Mouse (Mus musculus): Measurements from ENCODE around the gene Ttyh1. TPM values are rescaled to one million over a fixed set of nuclear protein-coding genes. Genes with fewer than 3 reads are reported as not detected.
"Not testable (repeated sequence)": the region's sequence is repeated elsewhere in the genome, so short reads cannot be mapped to it uniquely, and the experiment has no call there.

Gene Ttyh1
- polyA plus RNA-seq, 1 experiment from 2014 or later = 87.3 TPM

DNA sequence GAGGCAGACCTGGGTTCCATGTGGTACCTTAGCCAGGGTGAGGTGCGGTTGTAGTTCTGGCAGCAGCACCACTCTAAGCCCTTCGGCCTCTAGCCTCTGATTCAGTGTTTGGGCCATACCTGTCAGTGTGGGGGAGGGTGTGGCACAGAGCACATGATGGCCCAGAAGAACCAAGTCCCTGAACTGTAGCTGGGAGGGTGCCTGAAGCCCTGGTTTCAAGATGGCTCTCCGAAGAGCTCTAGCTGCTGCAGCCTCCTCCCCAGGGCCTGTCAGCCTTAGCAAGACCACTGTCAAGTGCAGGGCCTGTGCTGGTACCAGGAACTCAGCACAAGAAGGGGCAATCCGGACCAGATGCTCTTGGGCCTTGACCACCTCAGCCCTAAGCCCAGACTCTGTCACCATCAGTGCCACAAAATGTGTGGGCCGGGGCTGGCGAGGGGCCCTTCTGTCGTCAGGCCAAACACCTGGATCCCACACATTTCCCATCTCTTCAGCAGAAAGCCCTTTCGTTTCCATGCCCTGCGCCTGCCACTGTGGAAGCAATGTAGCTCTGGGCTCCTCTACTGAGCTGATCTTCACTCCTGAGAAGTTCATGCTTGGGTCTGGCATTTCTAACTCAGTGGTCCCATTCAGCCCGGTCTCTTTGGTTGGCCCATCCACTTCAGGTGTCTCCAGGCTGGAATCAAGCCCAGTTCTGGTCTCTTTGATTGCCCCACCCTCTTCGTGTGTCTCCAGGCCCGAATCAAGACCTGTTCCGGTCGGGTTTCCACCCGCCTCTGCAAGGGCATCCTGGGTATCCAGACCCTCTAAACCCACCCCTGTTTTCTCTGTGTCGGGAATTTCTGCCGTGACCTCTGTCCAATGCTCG, 29.4 kb downstream of the Ttyh1 start:
- WGBS = 27% methylated on average over 18 of the region's 18 CpGs
- peaks cover 31% of the 10 kb centered on the region for H3K36me3 ChIP-seq (ENCODE audit: control insufficient read depth, insufficient read depth, low read length)
- ATAC-seq (replicated peaks; ENCODE audit: low FRiP score) (0 out of 2 replicates have a peak, but pooled peaks have one; percentile 3), DNase-seq (ENCODE audit: low spot score) (peak; percentile 50)
- H3K4me2 ChIP-seq (ENCODE audit: low read depth, low read length, severe bottlenecking) = peak overlapping the region; percentile 96
- H3K9ac ChIP-seq (ENCODE audit: low read length) = peak overlapping the region; percentile 65
- H3K27ac ChIP-seq (ENCODE audit: low read depth, low read length) = peak overlapping the region; percentile 53; the same call in 1 of the 2 replicates
- peaks cover 7% of the 10 kb centered on the region; the same call in 1 of the 2 replicates for H3K4me1 ChIP-seq (replicated peaks; ENCODE audit: control insufficient read depth, insufficient read depth, low read length)
- H3K27me3 ChIP-seq (ENCODE audit: control insufficient read depth, insufficient read depth, low read length) = peaks cover 17% of the 10 kb centered on the region
- no peaks in the 10 kb centered on the region for H3K9me3 ChIP-seq (ENCODE audit: control insufficient read depth, low read length)
- H3K4me3 ChIP-seq (ENCODE audit: low read depth, low read length) = peak overlapping the region; percentile 69

DNA sequence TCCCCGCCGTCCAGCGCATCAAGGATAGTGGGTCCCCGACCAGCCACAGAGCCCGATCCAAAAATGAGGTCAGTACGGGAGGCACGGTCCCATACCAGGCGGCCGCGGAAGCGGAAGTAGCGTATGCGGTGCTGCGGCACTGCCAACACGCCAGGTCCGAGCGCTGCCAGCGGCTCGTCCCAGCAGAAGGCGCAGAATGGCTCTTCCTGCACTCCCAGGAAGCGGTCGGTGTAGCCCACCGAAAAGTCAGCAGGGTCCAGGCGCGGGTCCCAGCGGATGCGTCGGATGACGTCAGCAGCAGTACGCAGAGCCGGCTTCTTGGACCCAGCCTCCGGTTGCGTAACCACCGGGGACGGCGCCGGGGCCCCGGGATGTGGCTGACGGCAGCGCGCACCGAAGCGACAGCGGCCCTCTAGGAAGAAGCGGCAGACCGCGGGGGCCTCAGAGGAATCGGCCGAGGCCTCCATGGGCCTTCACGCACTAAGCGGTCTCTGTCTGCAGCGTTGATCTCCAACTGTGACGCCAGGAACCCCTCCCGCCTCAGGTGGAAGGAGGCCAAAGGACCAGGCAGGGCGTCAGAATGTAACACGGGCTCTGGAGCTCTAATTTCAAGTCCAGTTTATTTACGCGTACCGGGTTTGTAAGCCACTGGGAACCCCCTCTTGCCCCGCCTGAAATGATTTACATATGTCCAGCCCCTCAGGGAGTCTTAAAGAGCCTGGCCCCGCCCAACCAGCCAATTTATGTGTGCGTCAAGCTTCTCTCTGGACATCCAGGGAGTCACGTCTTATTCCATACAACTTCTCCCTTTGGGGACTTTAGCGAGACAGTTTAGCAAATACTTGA, 30.2 kb downstream of the Ttyh1 start:
- DNase-seq (ENCODE audit: low spot score) = peak; percentile 81
- H3K9ac ChIP-seq (ENCODE audit: low read length) = peak overlapping the region; percentile 65
- H3K4me2 ChIP-seq (ENCODE audit: low read depth, low read length, severe bottlenecking) = peak overlapping the region; percentile 96
- peaks cover 7% of the 10 kb centered on the region; the same call in 1 of the 2 replicates for H3K4me1 ChIP-seq (replicated peaks; ENCODE audit: control insufficient read depth, insufficient read depth, low read length)
- H3K36me3 ChIP-seq (ENCODE audit: control insufficient read depth, insufficient read depth, low read length) = peaks cover 22% of the 10 kb centered on the region; the same call in 1 of the 2 replicates
- peaks cover 17% of the 10 kb centered on the region for H3K27me3 ChIP-seq (ENCODE audit: control insufficient read depth, insufficient read depth, low read length)
- WGBS = under 1% methylated on average over 64 of the region's 64 CpGs
- peak; percentile 73 for ATAC-seq (replicated peaks; ENCODE audit: low FRiP score)
- H3K27ac ChIP-seq (ENCODE audit: low read depth, low read length) = peak overlapping the region; percentile 53
- no peaks in the 10 kb centered on the region for H3K9me3 ChIP-seq (ENCODE audit: control insufficient read depth, low read length)
- H3K4me3 ChIP-seq (ENCODE audit: low read depth, low read length) = peak overlapping the region; percentile 69

DNA sequence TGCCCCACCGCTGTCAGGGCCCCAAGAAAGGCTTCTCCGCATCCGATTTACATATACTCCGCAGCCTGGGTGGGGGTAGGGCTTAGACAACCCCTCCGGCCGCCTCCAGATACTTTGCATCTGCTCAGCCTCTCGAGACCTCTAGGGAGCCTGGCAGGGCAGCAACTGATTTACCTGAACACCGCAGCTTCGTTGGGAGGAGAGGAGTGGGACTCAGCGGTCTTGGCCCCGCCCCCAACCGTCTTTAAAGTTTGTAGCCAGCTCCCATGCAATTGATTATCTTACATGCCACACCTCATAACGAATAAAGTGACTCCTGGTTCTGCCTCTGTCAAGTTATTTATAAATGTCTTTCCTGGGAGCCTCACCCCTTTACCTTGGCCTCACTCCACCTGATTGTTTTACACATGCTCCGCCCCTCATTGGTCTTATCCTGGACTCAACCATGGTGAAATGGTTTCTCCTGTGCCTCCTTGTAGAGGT, 30.9 kb downstream of the Ttyh1 start, which contains the start of gene Leng9:
Gene Leng9 (minus strand): TSS at position 316 of the 483 bp plus-strand sequence.
- Histone ChIP-seq H3K4me1 (replicated peaks; ENCODE audit: control insufficient read depth, insufficient read depth, low read length) (peaks cover 7% of the 10 kb centered on the region; the same call in 1 of the 2 replicates), H3K9me3 (ENCODE audit: control insufficient read depth, low read length) (no peaks in the 10 kb centered on the region), H3K36me3 (ENCODE audit: control insufficient read depth, insufficient read depth, low read length) (peaks cover 16% of the 10 kb centered on the region; the same call in 1 of the 2 replicates), H3K27ac (ENCODE audit: low read depth, low read length) (peak within 1 kb of the TSS; percentile 53), H3K9ac (ENCODE audit: low read length) (peak within 1 kb of the TSS; percentile 65), H3K4me3 (ENCODE audit: low read depth, low read length) (peak within 1 kb of the TSS; percentile 69), H3K27me3 (ENCODE audit: control insufficient read depth, insufficient read depth, low read length) (peaks cover 17% of the 10 kb centered on the region), H3K4me2 (ENCODE audit: low read depth, low read length, severe bottlenecking) (peak within 1 kb of the TSS; percentile 96)
- ATAC-seq (replicated peaks; ENCODE audit: low FRiP score) = no peak; the same call in 1 of the 2 replicates
- WGBS = under 1% methylated on average over 14 of the region's 14 CpGs
- no peak for DNase-seq (ENCODE audit: low spot score)

DNA sequence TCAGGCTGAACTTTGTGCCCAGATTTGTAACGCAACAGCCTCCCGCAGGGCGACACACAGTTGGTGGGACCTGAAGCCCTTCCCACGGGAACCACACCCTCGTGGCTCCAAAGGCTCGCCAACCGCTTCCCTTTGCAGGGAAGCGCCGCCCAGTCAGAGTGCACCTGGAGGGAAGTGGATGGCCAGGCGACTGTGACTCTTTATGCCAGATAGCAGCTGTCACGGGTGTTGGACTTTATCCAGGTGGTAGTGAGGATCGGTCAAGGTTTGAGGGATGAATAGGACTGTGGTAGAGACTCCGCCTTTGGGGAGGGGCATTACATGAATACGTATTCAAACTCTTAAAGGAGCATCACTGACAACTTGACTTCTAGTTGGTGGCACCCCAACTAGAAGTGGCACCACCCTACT, 31.6 kb downstream of the Ttyh1 start:
- Histone ChIP-seq H3K27ac (ENCODE audit: low read depth, low read length) (no peak overlapping the region), H3K9me3 (ENCODE audit: control insufficient read depth, low read length) (no peaks in the 10 kb centered on the region), H3K4me2 (ENCODE audit: low read depth, low read length, severe bottlenecking) (peak overlapping the region; percentile 96), H3K9ac (ENCODE audit: low read length) (no peak overlapping the region), H3K4me3 (ENCODE audit: low read depth, low read length) (peak overlapping the region; percentile 1; the same call in 1 of the 2 replicates), H3K4me1 (replicated peaks; ENCODE audit: control insufficient read depth, insufficient read depth, low read length) (peaks cover 7% of the 10 kb centered on the region; the same call in 1 of the 2 replicates), H3K36me3 (ENCODE audit: control insufficient read depth, insufficient read depth, low read length) (peaks cover 10% of the 10 kb centered on the region; the same call in 1 of the 2 replicates), H3K27me3 (ENCODE audit: control insufficient read depth, insufficient read depth, low read length) (peaks cover 17% of the 10 kb centered on the region)
- ATAC-seq (replicated peaks; ENCODE audit: low FRiP score) (no peak), DNase-seq (ENCODE audit: low spot score) (peak; percentile 51)
- WGBS = 9% methylated on average over 14 of the region's 14 CpGs

DNA sequence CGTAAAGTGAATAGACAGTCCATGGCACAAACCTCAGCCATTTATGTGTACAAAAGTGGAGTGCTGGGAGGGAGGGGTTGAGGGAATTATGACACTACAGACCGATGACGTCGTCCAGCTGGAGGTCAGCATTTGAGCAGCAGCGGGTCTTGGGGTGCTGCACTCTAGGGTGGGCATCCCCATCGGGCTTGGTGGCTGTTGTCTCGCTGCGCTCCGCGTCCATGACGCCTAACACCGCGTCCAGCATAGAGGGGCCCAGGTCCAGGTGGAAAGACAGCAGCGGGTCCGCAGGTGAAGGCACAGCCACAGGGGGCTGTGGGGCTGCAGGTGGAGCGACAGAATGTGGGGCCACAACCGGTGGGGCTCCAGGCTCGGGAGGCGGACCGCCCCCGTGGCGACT, 32.0 kb downstream of the Ttyh1 start:
- Histone ChIP-seq H3K4me1 (replicated peaks; ENCODE audit: control insufficient read depth, insufficient read depth, low read length) (peaks cover 7% of the 10 kb centered on the region; the same call in 1 of the 2 replicates), H3K36me3 (ENCODE audit: control insufficient read depth, insufficient read depth, low read length) (peaks cover 10% of the 10 kb centered on the region; the same call in 1 of the 2 replicates), H3K4me2 (ENCODE audit: low read depth, low read length, severe bottlenecking) (peak overlapping the region; percentile 96; the same call in 1 of the 2 replicates), H3K4me3 (ENCODE audit: low read depth, low read length) (peak overlapping the region; percentile 9; the same call in 1 of the 2 replicates), H3K9ac (ENCODE audit: low read length) (no peak overlapping the region), H3K27ac (ENCODE audit: low read depth, low read length) (no peak overlapping the region), H3K9me3 (ENCODE audit: control insufficient read depth, low read length) (no peaks in the 10 kb centered on the region), H3K27me3 (ENCODE audit: control insufficient read depth, insufficient read depth, low read length) (peaks cover 17% of the 10 kb centered on the region)
- DNase-seq (ENCODE audit: low spot score) = peak; percentile 58
- no peak for ATAC-seq (replicated peaks; ENCODE audit: low FRiP score)
- 14% methylated on average over 22 of the region's 22 CpGs for WGBS

DNA sequence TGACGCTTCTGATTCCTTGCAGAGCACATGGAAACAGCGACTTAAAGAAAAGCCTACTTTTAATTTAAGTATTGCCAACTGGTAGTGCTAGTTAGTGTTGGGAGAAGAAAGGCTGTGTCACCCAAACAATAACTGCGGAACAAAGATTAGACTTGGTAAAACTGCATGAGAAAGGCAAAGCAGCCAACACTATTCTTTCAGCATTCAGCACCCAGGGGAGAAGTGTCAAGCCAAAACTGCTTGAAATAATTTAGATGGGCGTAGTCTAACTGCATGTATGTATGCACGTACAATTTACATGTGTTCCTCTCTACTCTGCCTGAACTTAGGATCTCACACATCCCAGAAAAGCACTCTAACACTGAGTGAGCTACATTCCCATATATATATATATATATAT, 35.1 kb downstream of the Ttyh1 start:
- 78% methylated on average over 5 of the region's 5 CpGs for WGBS
- Histone ChIP-seq H3K4me1 (replicated peaks; ENCODE audit: control insufficient read depth, insufficient read depth, low read length) (peaks cover 7% of the 10 kb centered on the region; the same call in 1 of the 2 replicates), H3K9me3 (ENCODE audit: control insufficient read depth, low read length) (no peaks in the 10 kb centered on the region), H3K27ac (ENCODE audit: low read depth, low read length) (no peak overlapping the region), H3K4me3 (ENCODE audit: low read depth, low read length) (no peak overlapping the region), H3K36me3 (ENCODE audit: control insufficient read depth, insufficient read depth, low read length) (no peaks in the 10 kb centered on the region), H3K27me3 (ENCODE audit: control insufficient read depth, insufficient read depth, low read length) (peaks cover 17% of the 10 kb centered on the region), H3K9ac (ENCODE audit: low read length) (no peak overlapping the region), H3K4me2 (ENCODE audit: low read depth, low read length, severe bottlenecking) (no peak overlapping the region)
- DNase-seq (ENCODE audit: low spot score) (no peak), ATAC-seq (replicated peaks; ENCODE audit: low FRiP score) (no peak)

DNA sequence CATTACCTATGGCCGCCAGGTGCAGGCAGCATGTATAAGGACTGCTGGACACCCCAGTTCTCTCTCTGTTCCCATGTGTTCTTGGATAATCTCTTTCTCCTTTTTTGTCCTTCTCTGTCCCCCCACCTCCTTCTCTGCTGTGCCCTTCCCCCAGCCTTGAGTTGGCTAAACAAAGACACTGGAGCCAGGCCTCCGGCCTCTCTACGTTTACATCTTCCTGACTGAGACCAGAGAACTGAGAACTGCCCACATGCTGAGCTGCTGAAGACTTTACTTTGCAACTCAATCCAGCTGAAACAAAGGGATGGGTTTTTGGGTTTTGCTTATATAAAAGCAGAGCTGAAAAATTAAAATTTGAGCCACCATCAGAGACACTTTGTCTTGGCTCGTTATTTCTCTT, 35.8 kb downstream of the Ttyh1 start:
- DNase-seq (ENCODE audit: low spot score) (no peak), ATAC-seq (replicated peaks; ENCODE audit: low FRiP score) (no peak)
- H3K4me2 ChIP-seq (ENCODE audit: low read depth, low read length, severe bottlenecking) = no peak overlapping the region
- H3K9ac ChIP-seq (ENCODE audit: low read length) = no peak overlapping the region
- no peak overlapping the region for H3K4me3 ChIP-seq (ENCODE audit: low read depth, low read length)
- WGBS = 41% methylated on average over 4 of the region's 4 CpGs
- peaks cover 17% of the 10 kb centered on the region for H3K27me3 ChIP-seq (ENCODE audit: control insufficient read depth, insufficient read depth, low read length)
- no peaks in the 10 kb centered on the region for H3K9me3 ChIP-seq (ENCODE audit: control insufficient read depth, low read length)
- no peak overlapping the region for H3K27ac ChIP-seq (ENCODE audit: low read depth, low read length)
- no peaks in the 10 kb centered on the region for H3K36me3 ChIP-seq (ENCODE audit: control insufficient read depth, insufficient read depth, low read length)
- peaks cover 7% of the 10 kb centered on the region; the same call in 1 of the 2 replicates for H3K4me1 ChIP-seq (replicated peaks; ENCODE audit: control insufficient read depth, insufficient read depth, low read length)

DNA sequence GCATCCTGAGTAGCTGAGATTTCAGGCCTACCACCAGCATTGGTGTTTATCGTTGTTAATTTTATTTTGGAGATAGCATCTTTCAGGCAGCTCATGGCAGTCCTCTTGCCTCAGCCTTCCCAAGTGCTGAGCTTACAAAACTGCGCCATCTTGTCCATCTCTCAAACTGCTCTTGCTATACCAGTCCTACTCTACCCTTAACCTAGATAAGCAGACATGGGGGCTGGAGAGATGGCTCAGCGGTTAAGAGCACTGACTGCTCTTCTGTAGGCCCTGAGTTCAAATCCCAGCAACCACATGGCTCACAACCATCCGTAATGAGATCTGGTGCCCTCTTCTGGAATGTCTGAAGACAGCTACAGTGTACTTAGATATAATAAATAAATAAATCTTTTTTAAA, 42.4 kb downstream of the Ttyh1 start:
- H3K27me3 ChIP-seq (ENCODE audit: control insufficient read depth, insufficient read depth, low read length); H3K4me2 ChIP-seq (ENCODE audit: low read depth, low read length, severe bottlenecking); H3K27ac ChIP-seq (ENCODE audit: low read depth, low read length); H3K4me3 ChIP-seq (ENCODE audit: low read depth, low read length); H3K36me3 ChIP-seq (ENCODE audit: control insufficient read depth, insufficient read depth, low read length); DNase-seq (ENCODE audit: low spot score); H3K9ac ChIP-seq (ENCODE audit: low read length); ATAC-seq (replicated peaks; ENCODE audit: low FRiP score); H3K9me3 ChIP-seq (ENCODE audit: control insufficient read depth, low read length); H3K4me1 ChIP-seq (replicated peaks; ENCODE audit: control insufficient read depth, insufficient read depth, low read length): not testable (repeated sequence)
- WGBS = 93% methylated on average over 4 of the region's 4 CpGs
